Mouse (Mus musculus) limb, embryonic 12.5 days (tissue): ENCODE measurements around the gene Ctf1. TPM values are rescaled to one million over a fixed set of nuclear protein-coding genes. Genes with fewer than 3 reads are reported as not detected.
"Not testable (repeated sequence)": the region's sequence is repeated elsewhere in the genome, so short reads cannot be mapped to it uniquely, and the experiment has no call there.

Experiments
- ATAC-seq: fragments of 200-750 bp; cut with Nextera tagmentation; 2 replicates; pipeline ENCODE4 v1.8.0; 2017; ENCODE audit warnings: low read depth, moderate TSS enrichment; ENCODE audit not compliant: insufficient number of reproducible peaks, insufficient read depth, low FRiP score, low TSS enrichment
- H3K27ac ChIP-seq: fragments of 300-500 bp; sonication (generic); 2 replicates; pipeline ENCODE4 v1.5.1; 2016; ENCODE audit warnings: mild to moderate bottlenecking, moderate library complexity
- H3K27me3 ChIP-seq: fragments of 300-500 bp; sonication (generic); 2 replicates; pipeline ENCODE4 v1.6.1; 2016; ENCODE audit warnings: mild to moderate bottlenecking, moderate library complexity
- H3K36me3 ChIP-seq: fragments of 300-500 bp; sonication (generic); 2 replicates; pipeline ENCODE4 v1.6.1; 2016; ENCODE audit warnings: mild to moderate bottlenecking, moderate library complexity
- H3K4me1 ChIP-seq: fragments of 300-500 bp; sonication (generic); replicated peaks from 2 replicates; pipeline ENCODE4 v1.6.1; 2016
- H3K4me2 ChIP-seq: fragments of 300-500 bp; sonication (generic); 2 replicates; pipeline ENCODE4 v1.6.1; 2016; ENCODE audit warnings: mild to moderate bottlenecking, moderate library complexity
- H3K4me3 ChIP-seq: fragments of 300-500 bp; sonication (generic); replicated peaks from 2 replicates; pipeline ENCODE4 v1.5.1; 2016; ENCODE audit warnings: mild to moderate bottlenecking
- H3K9ac ChIP-seq: fragments of 300-500 bp; sonication (generic); replicated peaks from 2 replicates; pipeline ENCODE4 v1.6.1; 2016; ENCODE audit warnings: mild to moderate bottlenecking, moderate library complexity
- H3K9me3 ChIP-seq: fragments of 300-500 bp; sonication (generic); 2 replicates; pipeline ENCODE4 v1.6.1; 2016; ENCODE audit warnings: mild to moderate bottlenecking, moderate library complexity
- WGBS: fragments of 180-500 bp; shearing (Covaris S2); methylation state at CpG from one replicate; pipeline ENCODE4 v1.1.7; 2016; 5-methylcytosine and 5-hydroxymethylcytosine counted together
- polyA plus RNA-seq: library from polyadenylated mRNA; unstranded; fragments of >200 nt; fragmentation: Nextera tagmentation; extraction: Ambion mirVana; gene quantifications from 2 replicates; pipeline ENCODE4 v1.2.1, GENCODE M21; 2016

Gene Ctf1
- polyA plus RNA-seq, 1 experiment from 2014 or later, result 29.3 TPM

DNA sequence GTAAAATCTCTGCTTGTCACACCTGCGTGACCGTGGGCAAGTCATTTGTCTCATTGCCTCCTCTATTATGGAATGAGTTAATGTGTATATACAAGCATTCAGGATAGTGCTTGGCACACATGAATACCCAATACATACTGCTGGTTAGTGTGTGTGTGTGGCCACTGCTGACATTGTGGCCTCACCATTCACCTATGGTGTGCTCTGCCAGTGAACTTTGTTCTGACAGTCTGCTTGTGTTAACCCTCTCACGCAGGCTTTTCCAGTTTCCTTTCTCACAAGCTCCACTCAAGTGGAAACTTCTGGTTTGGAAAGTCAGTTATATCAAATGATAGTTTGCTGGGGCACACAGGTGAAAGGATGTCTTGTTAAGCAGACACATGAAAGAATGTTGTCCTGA lies 1.5 kb upstream of the Ctf1 start:
- H3K4me1 ChIP-seq, result peaks cover 53% of the 10 kb centered on the region
- no peak overlapping the region for H3K9ac ChIP-seq
- peak overlapping the region; percentile 59; the same call in 1 of the 2 replicates for H3K4me2 ChIP-seq
- H3K27ac ChIP-seq, result peak overlapping the region; percentile 98
- H3K36me3 ChIP-seq, result peaks cover 20% of the 10 kb centered on the region
- WGBS, result 95% methylated on average over 3 of the region's 3 CpGs
- H3K27me3 ChIP-seq, result no peaks in the 10 kb centered on the region
- H3K4me3 ChIP-seq, result no peak overlapping the region
- no peaks in the 10 kb centered on the region for H3K9me3 ChIP-seq
- no peak for ATAC-seq

DNA sequence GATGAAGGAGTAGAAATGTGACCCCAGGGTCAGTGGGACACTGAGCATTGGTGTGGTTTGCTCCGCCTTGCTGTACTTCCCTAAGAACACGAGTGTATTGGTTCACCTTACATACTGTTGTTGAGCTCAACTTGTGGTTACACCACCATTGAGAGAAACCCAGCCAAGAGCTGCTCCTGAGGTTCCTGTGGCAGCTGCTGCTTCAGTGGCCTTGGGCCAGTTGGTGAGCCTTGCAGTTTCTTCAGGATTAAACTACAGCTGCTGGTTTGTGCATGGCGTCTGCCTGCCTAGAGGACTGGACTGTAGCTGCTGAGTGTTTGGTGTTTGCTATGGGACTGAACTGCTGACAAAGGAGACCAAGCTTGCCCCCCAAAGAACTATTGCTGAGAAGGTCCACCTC lies 1.1 kb upstream of the Ctf1 start:
- no peak overlapping the region for H3K9ac ChIP-seq

GRCm38 (mm10) chr7:127714816-127715215 lies 2.3 kb downstream of the Ctf1 start:
- no peak for ATAC-seq
- Histone ChIP-seq H3K9ac (0 out of 2 replicates have a peak overlapping the region, but pooled peaks have one; percentile 31), H3K4me1 (peaks cover 35% of the 10 kb centered on the region)

More for the DNA sequence above, 1.1 kb upstream of the Ctf1 start:
- Histone ChIP-seq H3K9me3 (no peaks in the 10 kb centered on the region), H3K27ac (peak overlapping the region; percentile 98), H3K4me3 (no peak overlapping the region), H3K4me2 (peak overlapping the region; percentile 59), H3K27me3 (no peaks in the 10 kb centered on the region), H3K4me1 (peaks cover 49% of the 10 kb centered on the region), H3K36me3 (peaks cover 15% of the 10 kb centered on the region)
- ATAC-seq, result no peak
- WGBS, result 70% methylated on average over 3 of the region's 3 CpGs

GRCm38 (mm10) chr7:127716992-127717391 lies 4.5 kb downstream of the Ctf1 start:
- H3K27ac ChIP-seq, result peak overlapping the region; percentile 29; the same call in 1 of the 2 replicates
- 0 out of 2 replicates have a peak, but pooled peaks have one; percentile 7 for ATAC-seq
- H3K9ac ChIP-seq, result peak overlapping the region; percentile 63
- H3K36me3 ChIP-seq, result peaks cover 30% of the 10 kb centered on the region
- H3K27me3 ChIP-seq, result no peaks in the 10 kb centered on the region
- H3K4me3 ChIP-seq, result peak overlapping the region; percentile 41
- H3K9me3 ChIP-seq, result no peaks in the 10 kb centered on the region
- WGBS, result 2% methylated on average over 39 of the region's 41 CpGs
- H3K4me1 ChIP-seq, result peaks cover 22% of the 10 kb centered on the region
- H3K4me2 ChIP-seq, result peak overlapping the region; percentile 66

More at GRCm38 (mm10) chr7:127714816-127715215, 2.3 kb downstream of the Ctf1 start:
- Histone ChIP-seq H3K9me3 (no peaks in the 10 kb centered on the region), H3K36me3 (peaks cover 28% of the 10 kb centered on the region), H3K27ac (no peak overlapping the region), H3K4me2 (no peak overlapping the region), H3K4me3 (no peak overlapping the region), H3K27me3 (no peaks in the 10 kb centered on the region)
- WGBS, result 83% methylated on average over 4 of the region's 4 CpGs

DNA sequence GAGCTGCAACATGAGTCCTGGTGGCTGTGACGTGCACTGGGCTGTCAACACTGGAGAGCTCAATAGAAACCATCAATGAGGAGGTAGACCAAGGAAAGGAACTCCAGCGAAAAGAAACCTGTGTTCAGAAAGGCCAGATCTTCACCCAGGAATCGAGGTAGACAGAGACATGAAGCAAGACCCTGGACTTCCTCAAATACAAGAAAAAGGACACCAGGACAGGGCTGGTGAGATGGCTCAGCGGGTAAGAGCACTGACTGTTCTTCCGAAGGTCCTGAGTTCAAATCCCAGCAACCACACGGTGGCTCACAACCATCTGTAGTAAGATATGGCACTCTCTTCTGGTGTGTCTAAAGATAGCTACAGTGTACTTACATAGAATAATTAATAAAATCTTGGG lies 5.8 kb downstream of the Ctf1 start:
- Histone ChIP-seq H3K36me3 (peaks cover 30% of the 10 kb centered on the region), H3K27ac (no peak overlapping the region), H3K9me3 (no peaks in the 10 kb centered on the region), H3K9ac (no peak overlapping the region), H3K4me1 (peaks cover 16% of the 10 kb centered on the region), H3K4me2 (no peak overlapping the region), H3K27me3 (no peaks in the 10 kb centered on the region), H3K4me3 (no peak overlapping the region)
- no peak for ATAC-seq
- WGBS, result 92% methylated on average over 6 of the region's 6 CpGs

DNA sequence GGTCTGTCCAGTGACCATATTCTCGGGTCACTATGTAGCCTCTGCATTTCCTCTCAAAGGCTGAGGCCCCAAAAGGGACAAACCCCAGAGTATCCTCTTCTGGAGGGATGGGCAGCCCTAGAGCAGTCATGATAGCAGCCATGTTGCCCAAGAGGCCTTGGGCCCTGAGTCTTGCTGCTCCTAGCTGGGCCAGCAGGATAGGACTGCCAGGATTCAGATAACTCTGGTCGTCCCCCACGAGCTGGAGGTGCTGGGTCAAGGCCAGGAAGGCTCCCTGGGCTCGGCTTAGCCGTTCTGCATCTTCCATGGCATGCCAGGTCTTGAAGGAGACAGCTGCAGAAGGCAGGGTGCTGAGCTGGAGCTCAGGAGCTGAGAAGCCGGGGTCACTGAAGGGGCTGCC lies 6.7 kb downstream of the Ctf1 start:
- no peaks in the 10 kb centered on the region for H3K9me3 ChIP-seq
- no peak overlapping the region for H3K4me3 ChIP-seq
- ATAC-seq, result no peak
- no peaks in the 10 kb centered on the region for H3K27me3 ChIP-seq
- H3K36me3 ChIP-seq, result peaks cover 30% of the 10 kb centered on the region
- H3K4me1 ChIP-seq, result peaks cover 7% of the 10 kb centered on the region
- H3K27ac ChIP-seq, result no peak overlapping the region
- H3K9ac ChIP-seq, result no peak overlapping the region
- 90% methylated on average over 6 of the region's 6 CpGs for WGBS
- no peak overlapping the region for H3K4me2 ChIP-seq

DNA sequence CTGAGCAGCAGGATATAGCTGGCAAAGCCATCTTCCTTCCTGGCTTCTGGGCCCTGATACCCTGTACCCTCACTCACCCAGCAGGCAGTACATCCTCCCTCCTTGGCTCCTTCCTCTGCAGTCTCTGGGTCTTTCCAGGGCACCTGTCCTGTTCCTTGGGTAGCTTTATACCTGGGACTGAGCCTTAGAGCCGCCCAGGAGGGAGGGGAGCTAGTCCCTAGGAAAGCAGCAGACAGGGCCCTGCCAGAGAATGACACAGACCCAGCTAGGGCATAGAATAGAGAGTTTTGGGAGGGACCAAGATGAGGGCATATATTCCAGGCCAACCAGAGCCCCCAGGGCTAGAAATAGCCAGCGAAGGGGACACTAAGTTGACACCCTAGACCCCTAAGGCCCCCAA lies 13.0 kb downstream of the Ctf1 start:
- no peaks in the 10 kb centered on the region for H3K4me1 ChIP-seq
- no peaks in the 10 kb centered on the region; the same call in 1 of the 2 replicates for H3K27me3 ChIP-seq
- no peak overlapping the region for H3K4me3 ChIP-seq
- ATAC-seq, result no peak
- no peak overlapping the region for H3K27ac ChIP-seq
- no peaks in the 10 kb centered on the region for H3K36me3 ChIP-seq
- H3K9ac ChIP-seq, result no peak overlapping the region
- no peaks in the 10 kb centered on the region for H3K9me3 ChIP-seq
- H3K4me2 ChIP-seq, result no peak overlapping the region
- WGBS, result 32% methylated on average over 2 of the region's 2 CpGs

DNA sequence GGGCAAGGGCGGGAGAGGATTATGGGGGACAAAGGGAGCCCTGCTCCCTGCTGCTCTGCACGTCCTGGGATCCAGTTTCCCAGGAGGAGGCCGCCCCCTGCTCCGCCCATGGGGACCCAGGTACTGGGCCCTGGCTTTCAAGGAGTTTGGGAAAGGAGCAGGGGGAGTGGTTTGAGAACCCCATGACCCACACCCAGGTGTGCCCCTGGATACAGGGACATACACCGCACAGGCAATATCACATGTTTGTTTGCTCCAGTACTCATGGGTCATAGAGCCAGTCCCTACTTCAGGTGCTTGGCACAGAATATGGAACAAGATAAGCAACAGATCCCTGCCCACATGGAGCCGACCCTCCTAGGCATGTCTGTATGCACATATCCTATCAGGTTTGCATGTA lies 13.4 kb downstream of the Ctf1 start:
- Histone ChIP-seq H3K4me3 (no peak overlapping the region), H3K4me1 (no peaks in the 10 kb centered on the region), H3K9ac (no peak overlapping the region), H3K27ac (no peak overlapping the region), H3K4me2 (no peak overlapping the region), H3K36me3 (no peaks in the 10 kb centered on the region), H3K27me3 (no peaks in the 10 kb centered on the region; the same call in 1 of the 2 replicates), H3K9me3 (no peaks in the 10 kb centered on the region)
- 55% methylated on average over 6 of the region's 6 CpGs for WGBS
- no peak for ATAC-seq

DNA sequence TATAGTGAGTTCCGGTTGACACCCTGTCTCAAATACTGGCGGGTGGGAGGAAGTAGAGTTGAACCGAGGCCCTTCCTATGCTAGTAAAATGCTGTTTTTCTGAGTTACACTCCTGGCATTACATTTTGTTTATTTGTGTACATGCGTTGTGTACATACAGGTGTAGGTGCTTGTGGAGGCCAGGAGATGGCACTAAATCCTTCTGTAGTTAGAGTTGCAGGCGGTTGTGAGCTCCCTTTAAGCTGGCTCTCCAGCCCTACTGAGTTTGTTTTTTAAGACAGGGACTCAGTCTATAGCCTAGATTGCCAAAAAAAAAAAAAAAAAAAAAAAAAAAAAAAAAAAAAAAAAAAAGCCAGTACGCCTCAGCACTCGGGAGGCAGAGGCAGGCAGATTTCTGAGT lies 15.4 kb downstream of the Ctf1 start:
- Histone ChIP-seq H3K36me3 (no peaks in the 10 kb centered on the region), H3K27ac (no peak overlapping the region), H3K9ac (no peak overlapping the region), H3K27me3 (no peaks in the 10 kb centered on the region; the same call in 1 of the 2 replicates), H3K4me2 (no peak overlapping the region), H3K9me3 (no peaks in the 10 kb centered on the region), H3K4me1 (no peaks in the 10 kb centered on the region), H3K4me3 (no peak overlapping the region)
- 86% methylated on average over 7 of the region's 7 CpGs for WGBS
- ATAC-seq, result no peak

DNA sequence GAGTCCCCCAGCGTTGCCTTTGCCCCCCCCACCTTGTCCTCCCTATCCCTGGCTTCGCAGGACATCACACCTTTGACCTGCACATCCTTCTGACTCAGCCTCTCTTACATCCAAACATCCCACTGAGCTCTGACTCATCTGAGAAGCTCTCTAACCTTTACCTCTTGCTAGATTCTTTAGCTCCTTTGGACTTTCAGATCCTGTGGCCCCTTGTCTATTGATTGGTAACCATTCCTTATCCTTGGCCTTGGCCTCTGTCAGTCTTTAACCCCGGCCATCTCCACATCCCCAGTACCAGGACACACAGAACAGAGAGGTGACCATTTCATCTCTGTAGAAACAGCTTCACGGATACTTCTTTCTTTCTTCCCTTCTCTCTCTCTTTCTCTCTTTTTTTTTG lies 17.6 kb downstream of the Ctf1 start:
- WGBS, result 70% methylated on average over 4 of the region's 4 CpGs
- ATAC-seq, result no peak

GRCm38 (mm10) chr7:127732066-127732465 lies 19.5 kb downstream of the Ctf1 start, which contains the start of gene Ctf2:
Gene Ctf2, minus strand, starts transcription at chr7:127732166.
- not testable (repeated sequence) for H3K4me1 ChIP-seq, H3K36me3 ChIP-seq, ATAC-seq, H3K9ac ChIP-seq, H3K9me3 ChIP-seq, H3K4me2 ChIP-seq, H3K4me3 ChIP-seq, H3K27me3 ChIP-seq, H3K27ac ChIP-seq
- WGBS, result 100% methylated on average over 1 of the region's 5 CpGs

More for the DNA sequence above, 17.6 kb downstream of the Ctf1 start:
- Histone ChIP-seq H3K9me3 (no peaks in the 10 kb centered on the region), H3K9ac (no peak overlapping the region), H3K4me2 (no peak overlapping the region), H3K4me1 (no peaks in the 10 kb centered on the region), H3K36me3 (no peaks in the 10 kb centered on the region), H3K27me3 (no peaks in the 10 kb centered on the region; the same call in 1 of the 2 replicates), H3K27ac (no peak overlapping the region), H3K4me3 (no peak overlapping the region)

DNA sequence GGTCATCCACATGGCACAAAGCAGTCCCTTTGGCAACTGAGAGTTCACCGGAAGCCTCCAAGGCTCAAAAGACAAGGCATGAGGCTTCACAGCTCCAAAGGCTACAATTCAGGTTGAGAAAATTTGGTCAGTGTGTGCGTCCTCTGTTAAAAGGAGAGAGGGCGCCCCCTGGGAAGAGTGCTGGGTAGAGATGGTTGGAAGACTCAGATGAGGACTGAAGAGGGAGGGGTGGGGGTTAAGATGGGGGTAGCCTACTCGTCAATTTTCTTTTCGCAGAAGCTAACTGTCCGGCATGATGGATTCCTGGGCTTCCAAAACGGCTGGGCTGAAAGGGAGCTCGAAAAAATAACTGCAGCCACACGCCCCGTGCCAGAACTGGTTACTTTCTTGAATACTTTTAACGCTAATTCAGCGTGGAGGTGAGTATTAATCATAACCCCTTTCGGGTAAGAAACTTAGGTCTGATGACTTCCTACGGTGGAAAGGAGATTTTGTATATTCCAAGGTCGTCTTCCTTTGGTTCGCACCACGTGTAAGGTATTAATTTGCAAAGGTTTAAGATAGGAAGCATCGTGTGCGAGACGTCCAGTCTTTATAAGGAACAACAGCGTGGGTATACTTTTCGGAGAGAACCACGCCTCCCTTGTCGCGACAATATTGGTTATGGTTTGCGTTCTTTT lies 32.0 kb downstream of the Ctf1 start, which contains the start of gene Fbxl19:
Gene Fbxl19, plus strand, starts transcription at position 178 of the 680 bp plus-strand sequence.
- H3K4me1 ChIP-seq, result peaks cover 19% of the 10 kb centered on the region
- no peak for ATAC-seq
- H3K36me3 ChIP-seq, result peaks cover 17% of the 10 kb centered on the region
- no peaks in the 10 kb centered on the region for H3K27me3 ChIP-seq
- peak within 1 kb of the TSS; percentile 92 for H3K4me3 ChIP-seq
- no peaks in the 10 kb centered on the region for H3K9me3 ChIP-seq
- H3K4me2 ChIP-seq, result peak within 1 kb of the TSS; percentile 74
- 1% methylated on average over 26 of the region's 26 CpGs for WGBS
- H3K9ac ChIP-seq, result peak within 1 kb of the TSS; percentile 92
- peak within 1 kb of the TSS; percentile 93 for H3K27ac ChIP-seq
